In the genomic region with DNA sequence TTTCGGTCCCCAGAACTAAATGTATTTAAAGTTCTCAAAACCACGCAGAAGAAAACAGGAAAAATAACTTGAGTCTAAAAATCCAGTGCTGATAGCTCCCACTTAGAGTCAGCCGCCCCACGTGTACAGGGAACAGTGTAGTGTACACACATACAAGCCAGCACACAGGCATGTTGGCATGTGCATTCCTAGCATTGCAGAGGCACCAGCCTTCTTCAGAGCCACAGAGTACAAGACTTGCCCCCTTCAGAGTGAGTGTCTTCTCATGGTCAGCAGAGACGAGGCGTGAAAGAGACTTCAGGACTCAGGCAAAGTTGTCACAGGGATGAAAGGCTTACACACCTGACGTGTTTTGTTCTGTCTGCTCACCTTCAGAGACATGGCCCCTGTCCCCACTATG, we compare ENCODE assay signal across 32 mouse cellular contexts.
"Had no signal": no experiment of that assay in that cellular context is flagged by ENCODE, and none has a peak within 500 bp of the region (broad histone marks: within the 10 kb centered on the region; RNA-seq: fewer than 3 reads in every experiment).

No protein-coding gene starts in this region.

- H3K9ac ChIP-seq: limb, embryonic 12.5 days; limb, embryonic 13.5 days; limb, embryonic 15.5 days; liver, embryonic 12.5 days; liver, embryonic 13.5 days; liver, embryonic 14.5 days; liver, embryonic 15.5 days; liver, postnatal 0 days; lung, embryonic 14.5 days; lung, embryonic 15.5 days; midbrain, embryonic 12.5 days; midbrain, embryonic 13.5 days; midbrain, embryonic 15.5 days; neural tube, embryonic 12.5 days had no signal

- DNase-seq: left cerebral cortex, postnatal 4 days; liver; liver, embryonic 13.5 days; liver, postnatal 0 days; lung, adult 18-20 months; lung, adult 2 months; lung, embryonic 14.5 days; lung, postnatal 10 days; lung, postnatal 14 days; lung, postnatal 36 days; lung, postnatal 4 days; midbrain, embryonic 14.5 days had no signal

- H3K27ac ChIP-seq: limb, embryonic 10.5 days; limb, embryonic 12.5 days; limb, embryonic 13.5 days; limb, embryonic 15.5 days; liver, embryonic 12.5 days; liver, embryonic 13.5 days; liver, embryonic 14.5 days; liver, embryonic 15.5 days; lung, embryonic 15.5 days; macrophage; midbrain, embryonic 10.5 days; midbrain, embryonic 12.5 days; midbrain, embryonic 13.5 days; midbrain, embryonic 15.5 days; neural tube, embryonic 12.5 days had no signal

- H3K4me2 ChIP-seq: limb, embryonic 12.5 days; limb, embryonic 13.5 days; limb, embryonic 15.5 days; liver, embryonic 11.5 days; liver, embryonic 12.5 days; liver, embryonic 13.5 days; liver, embryonic 15.5 days; lung, embryonic 14.5 days; lung, embryonic 15.5 days; midbrain, embryonic 11.5 days; midbrain, embryonic 12.5 days; midbrain, embryonic 13.5 days; midbrain, embryonic 15.5 days; neural tube, embryonic 12.5 days had no signal

- H3K4me1 ChIP-seq: liver, embryonic 15.5 days; megakaryocyte, embryonic 14.5 days; midbrain, embryonic 12.5 days; neural tube, embryonic 12.5 days had no signal

- H3K9me3 ChIP-seq: limb, embryonic 10.5 days; limb, embryonic 12.5 days; limb, embryonic 13.5 days; limb, embryonic 15.5 days; liver, embryonic 12.5 days; liver, embryonic 13.5 days; liver, embryonic 15.5 days; lung, embryonic 15.5 days; midbrain, embryonic 10.5 days; midbrain, embryonic 12.5 days; midbrain, embryonic 13.5 days; midbrain, embryonic 15.5 days; neural tube, embryonic 12.5 days had no signal

- ATAC-seq: liver, embryonic 12.5 days; liver, postnatal 0 days; lung, postnatal 0 days; midbrain, embryonic 13.5 days; midbrain, embryonic 15.5 days; midbrain, embryonic 16.5 days had no signal

- H3K4me3 ChIP-seq: limb, embryonic 10.5 days; limb, embryonic 12.5 days; limb, embryonic 13.5 days; limb, embryonic 15.5 days; liver, embryonic 12.5 days; liver, embryonic 13.5 days; liver, embryonic 15.5 days; lung, embryonic 15.5 days; megakaryocyte, embryonic 14.5 days; midbrain, embryonic 10.5 days; midbrain, embryonic 12.5 days; midbrain, embryonic 13.5 days; midbrain, embryonic 15.5 days; myocyte; neural tube, embryonic 12.5 days had no signal

- H3K36me3 ChIP-seq: limb, embryonic 10.5 days; limb, embryonic 12.5 days; limb, embryonic 13.5 days; limb, embryonic 15.5 days; liver, embryonic 12.5 days; liver, embryonic 13.5 days; liver, embryonic 15.5 days; lung, embryonic 15.5 days; midbrain, embryonic 10.5 days; midbrain, embryonic 12.5 days; midbrain, embryonic 13.5 days; midbrain, embryonic 15.5 days; neural tube, embryonic 12.5 days had no signal

- H3K27me3 ChIP-seq: limb, embryonic 15.5 days; liver, embryonic 13.5 days; liver, embryonic 15.5 days; lung, embryonic 15.5 days; megakaryocyte, embryonic 14.5 days; midbrain, embryonic 12.5 days; midbrain, embryonic 13.5 days; midbrain, embryonic 15.5 days; neural tube, embryonic 12.5 days had no signal
